Mouse (Mus musculus) testis, postnatal 10 days (tissue): ENCODE measurements around the gene Slc29a3.
A peak's percentile ranks its signal among the peaks of the same experiment; 100 is the strongest.
"Not testable (repeated sequence)": the region's sequence is repeated elsewhere in the genome, so short reads cannot be mapped to it uniquely, and the experiment has no call there.

Experiments used
- DNase-seq: peaks from one replicate; pipeline ENCODE4 v3.0.0; 2021; ENCODE audit warnings: low spot score

The Slc29a3 gene

GRCm38 (mm10) chr10:60767400-60767799, 14.8 kb upstream of the Slc29a3 start:
- DNase-seq: no peak

GRCm38 (mm10) chr10:60762126-60762525, 9.5 kb upstream of the Slc29a3 start:
- no peak for DNase-seq

GRCm38 (mm10) chr10:60760377-60760776, 7.8 kb upstream of the Slc29a3 start:
- peak; percentile 94 for DNase-seq

GRCm38 (mm10) chr10:60756992-60757391, 4.4 kb upstream of the Slc29a3 start:
- peak; percentile 74 for DNase-seq

GRCm38 (mm10) chr10:60756146-60756545, 3.6 kb upstream of the Slc29a3 start:
- no peak for DNase-seq

GRCm38 (mm10) chr10:60753941-60754340, 1.3 kb upstream of the Slc29a3 start:
- DNase-seq: no peak

- DNase-seq: no peak
Measured at GRCm38 (mm10) chr10:60753261-60753660, 667 bp upstream of the Slc29a3 start.

- no peak for DNase-seq
Measured at GRCm38 (mm10) chr10:60747667-60748212, 4.9 kb downstream of the Slc29a3 start.

- DNase-seq: no peak
Measured at GRCm38 (mm10) chr10:60746512-60746911, 6.1 kb downstream of the Slc29a3 start.

GRCm38 (mm10) chr10:60744543-60745290, 7.9 kb downstream of the Slc29a3 start:
- DNase-seq: no peak

GRCm38 (mm10) chr10:60743681-60744080, 8.9 kb downstream of the Slc29a3 start:
- no peak for DNase-seq

- no peak for DNase-seq
Measured at GRCm38 (mm10) chr10:60742942-60743341, 9.7 kb downstream of the Slc29a3 start.

GRCm38 (mm10) chr10:60742296-60742695, 10.3 kb downstream of the Slc29a3 start:
- not testable (repeated sequence) for DNase-seq

GRCm38 (mm10) chr10:60741435-60741834, 11.2 kb downstream of the Slc29a3 start:
- DNase-seq: no peak

- no peak for DNase-seq
Measured at GRCm38 (mm10) chr10:60739619-60740363, 12.8 kb downstream of the Slc29a3 start.

GRCm38 (mm10) chr10:60737886-60738640, 14.5 kb downstream of the Slc29a3 start:
- DNase-seq: no peak

- DNase-seq: no peak
Measured at GRCm38 (mm10) chr10:60737169-60737728, 15.3 kb downstream of the Slc29a3 start.

GRCm38 (mm10) chr10:60735737-60736136, 16.9 kb downstream of the Slc29a3 start:
- no peak for DNase-seq

- DNase-seq: no peak
Measured at GRCm38 (mm10) chr10:60733471-60733870, 19.1 kb downstream of the Slc29a3 start.

GRCm38 (mm10) chr10:60732397-60732861, 20.2 kb downstream of the Slc29a3 start:
- no peak for DNase-seq

- DNase-seq: no peak
Measured at GRCm38 (mm10) chr10:60731742-60732141, 20.9 kb downstream of the Slc29a3 start.

GRCm38 (mm10) chr10:60727301-60727700, 25.3 kb downstream of the Slc29a3 start:
- DNase-seq: no peak
